Mouse (Mus musculus) gastrocnemius, adult 8-10 months (tissue): ENCODE data around the gene Igf2bp1. TPM values are rescaled to one million over a fixed set of nuclear protein-coding genes. Genes with fewer than 3 reads are reported as not detected.

Source experiments
- DNase-seq, 2 experiments: peaks; one replicate each; pipeline ENCODE4 v3.0.0; 2022; ENCODE audit warnings: low spot score in 2 of 2
- total RNA-seq, 4 experiments: library from RNA; stranded (reverse); gene quantifications; 2 replicates each; pipeline ENCODE4 v1.2.4; 2022

Igf2bp1 gene
- total RNA-seq, 4 experiments from 2014 or later = not detected

- DNase-seq = no peak
Observed at GRCm38 (mm10) chr11:96007516-96008235, 1.9 kb upstream of the Igf2bp1 start.

GRCm38 (mm10) chr11:96006852-96007515, 1.2 kb upstream of the Igf2bp1 start:
- no peak for DNase-seq

DNA sequence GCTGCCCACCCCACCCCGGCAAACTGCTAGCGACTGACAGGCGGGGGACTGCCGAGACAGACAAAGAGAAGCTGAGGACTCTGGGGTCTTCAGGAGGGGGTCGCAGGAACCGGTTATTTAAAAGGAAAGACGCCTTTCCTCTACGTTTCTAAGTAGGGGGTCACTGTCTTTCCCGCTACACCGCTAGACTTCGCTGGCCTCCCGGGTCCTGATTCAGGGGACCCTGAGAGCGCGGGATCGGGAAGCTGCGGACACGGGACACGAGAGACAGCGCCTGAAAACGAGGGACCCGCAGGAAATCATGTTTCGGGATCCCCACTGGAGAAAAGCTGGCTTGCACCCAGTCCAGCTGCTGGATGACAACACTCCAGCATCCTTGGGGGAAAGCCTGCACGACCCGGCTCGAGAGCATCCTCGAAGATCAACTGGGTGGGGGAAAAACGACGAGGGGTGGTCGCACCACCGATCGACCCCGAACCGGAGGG, 669 bp upstream of the Igf2bp1 start:
- no peak for DNase-seq

DNA sequence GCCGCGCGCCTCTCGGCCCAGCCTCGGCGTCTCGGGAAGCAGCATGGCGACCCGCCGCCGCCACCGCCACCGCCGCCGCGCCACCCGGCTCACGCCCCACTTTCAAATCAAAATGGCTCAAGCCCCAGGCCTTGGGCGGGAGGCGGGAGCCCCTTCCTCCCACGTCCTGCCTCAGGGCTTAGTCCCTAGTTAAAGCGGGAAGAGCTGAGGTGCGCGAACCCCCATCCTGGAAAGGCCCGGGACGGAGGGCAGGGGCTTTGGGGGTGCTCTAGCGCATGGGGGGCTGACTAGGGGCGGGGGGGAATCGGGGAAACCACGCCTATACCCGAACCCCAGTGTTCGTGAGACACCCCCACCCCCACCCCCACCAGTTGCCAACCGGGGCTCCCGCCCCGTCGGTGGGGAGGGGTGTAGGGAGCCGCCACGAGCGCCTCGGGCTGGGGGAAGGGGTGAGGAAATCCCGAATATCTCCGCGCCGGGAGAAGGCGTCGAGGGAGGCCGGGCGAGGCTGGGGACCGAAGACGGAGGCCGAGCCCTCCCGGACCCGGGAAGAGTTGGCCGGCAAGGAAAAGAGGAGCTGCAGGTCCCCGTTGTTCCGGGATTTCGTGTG, 842 bp downstream of the Igf2bp1 start:
- DNase-seq = no peak

GRCm38 (mm10) chr11:96003969-96004792, 1.6 kb downstream of the Igf2bp1 start:
- DNase-seq = no peak

DNA sequence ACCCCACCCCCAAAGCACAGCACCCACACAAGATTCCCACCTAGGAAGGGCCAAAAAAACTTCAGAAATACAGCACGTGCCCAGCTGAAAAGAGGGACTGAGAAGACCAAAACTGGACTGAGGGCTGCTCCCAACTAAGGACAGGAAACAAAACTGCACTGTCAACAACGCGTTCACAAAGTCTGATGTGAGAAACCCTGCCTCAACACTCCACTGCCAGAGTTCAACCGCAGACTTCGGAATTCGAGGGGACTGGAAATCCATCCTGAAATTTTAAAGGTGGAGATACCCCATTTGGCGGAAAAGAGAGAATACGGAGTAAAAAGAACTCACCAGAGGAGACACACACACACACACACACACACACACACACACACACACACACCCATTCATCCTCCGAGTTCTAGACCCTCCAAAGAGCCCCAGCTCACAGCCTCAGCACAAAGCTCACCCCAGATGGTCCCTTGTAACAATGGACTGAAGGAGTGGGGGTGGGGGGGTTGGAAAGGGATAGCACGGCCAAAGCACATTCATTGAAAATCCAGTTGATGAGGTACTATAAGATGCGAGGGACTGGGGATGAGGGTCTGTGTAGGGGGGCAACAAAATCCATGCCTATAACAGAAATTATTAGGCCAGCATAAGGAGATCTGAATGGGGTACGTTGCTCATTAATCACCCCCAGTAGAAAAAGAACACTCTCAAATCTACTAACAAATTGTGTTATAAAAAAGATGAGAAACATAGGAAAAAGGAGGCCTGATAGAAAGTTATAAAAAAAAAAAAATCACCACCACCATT, 2.4 kb downstream of the Igf2bp1 start:
- no peak for DNase-seq

GRCm38 (mm10) chr11:95994151-95994550, 11.6 kb downstream of the Igf2bp1 start:
- DNase-seq = no peak

GRCm38 (mm10) chr11:95990886-95991708, 14.6 kb downstream of the Igf2bp1 start:
- DNase-seq = no peak

GRCm38 (mm10) chr11:95990431-95990830, 15.3 kb downstream of the Igf2bp1 start:
- no peak for DNase-seq

DNA sequence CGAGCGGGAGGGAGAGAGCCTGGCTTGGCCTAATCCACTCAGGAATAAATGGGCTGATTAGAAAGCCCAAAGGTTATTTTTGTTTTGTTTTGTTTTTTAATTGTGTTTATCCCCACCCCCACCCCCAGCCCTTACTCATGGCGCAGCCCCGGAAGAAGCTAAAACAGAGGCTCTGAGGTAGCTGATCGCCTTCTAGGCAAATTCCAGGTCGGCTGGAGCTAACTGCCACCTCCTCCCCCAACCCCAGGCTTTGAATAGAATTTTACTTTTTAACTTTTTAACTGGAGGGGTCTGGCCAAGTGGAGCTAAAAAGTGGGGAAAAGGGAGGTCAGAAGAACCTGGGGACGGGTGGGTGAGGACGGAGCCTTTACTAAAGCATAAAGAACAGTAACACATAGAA, 15.9 kb downstream of the Igf2bp1 start:
- DNase-seq = no peak

DNA sequence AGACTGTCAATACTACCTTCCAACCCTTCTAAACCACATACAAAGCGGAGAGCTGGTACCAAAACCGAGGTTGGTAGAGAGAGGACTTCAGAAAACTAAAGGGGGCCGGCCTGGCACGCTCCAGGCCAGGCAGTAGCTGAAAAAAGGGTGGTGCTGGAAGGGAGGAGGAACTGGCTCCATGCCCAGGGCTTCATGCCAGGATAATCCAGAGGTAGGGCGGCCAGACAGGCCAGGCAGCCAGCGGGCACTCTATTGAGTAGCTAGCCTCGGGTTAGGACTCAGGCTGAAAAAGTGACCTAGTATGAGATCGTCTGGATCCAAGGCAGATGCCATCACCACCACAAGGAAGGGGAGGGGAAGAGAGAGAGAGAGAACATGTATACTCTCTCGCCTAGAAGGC, 17.2 kb downstream of the Igf2bp1 start:
- DNase-seq = no peak

- DNase-seq = no peak
Observed at GRCm38 (mm10) chr11:95987854-95988447, 17.8 kb downstream of the Igf2bp1 start.

DNA sequence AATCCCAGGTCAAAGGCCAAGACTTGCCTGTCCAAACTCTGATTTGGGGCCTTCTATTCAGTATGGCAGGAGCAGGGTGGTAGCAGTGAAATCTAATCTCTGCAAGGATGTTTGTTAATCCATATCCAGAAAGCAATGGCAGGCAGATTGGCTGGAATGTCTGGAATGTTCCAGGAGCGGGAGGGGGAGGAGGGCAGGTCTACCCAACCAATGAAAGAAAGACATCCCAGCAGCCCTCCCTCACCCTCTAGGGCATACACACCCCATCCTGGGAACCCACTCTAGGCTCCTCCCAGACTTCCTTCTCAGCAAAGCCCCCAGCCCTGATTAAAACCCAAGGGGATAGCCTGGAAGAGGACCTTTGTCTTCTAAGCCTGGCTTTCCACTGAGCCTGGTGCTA, 23.3 kb downstream of the Igf2bp1 start:
- no peak for DNase-seq

DNA sequence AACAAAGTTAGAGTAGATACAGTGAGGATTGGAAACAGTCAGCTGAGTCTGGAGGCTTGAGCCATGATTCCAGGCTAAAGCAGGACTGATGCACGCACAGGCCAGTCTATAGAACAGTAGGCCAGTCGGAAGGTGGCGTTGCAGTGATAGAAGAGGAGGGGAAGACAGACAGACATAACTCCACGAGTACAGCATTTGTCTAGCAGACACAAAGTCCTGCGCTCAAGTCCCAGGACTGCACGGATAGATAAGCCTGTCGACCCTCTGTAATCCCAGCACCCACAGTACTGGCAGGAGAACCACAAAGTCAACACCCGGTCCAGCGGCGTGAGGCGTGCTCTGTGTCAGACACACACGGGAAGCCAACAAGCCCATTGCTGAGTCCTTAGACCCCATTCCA, 23.9 kb downstream of the Igf2bp1 start:
- no peak for DNase-seq

- DNase-seq = no peak
Observed at GRCm38 (mm10) chr11:95980762-95981418, 24.9 kb downstream of the Igf2bp1 start.

DNA sequence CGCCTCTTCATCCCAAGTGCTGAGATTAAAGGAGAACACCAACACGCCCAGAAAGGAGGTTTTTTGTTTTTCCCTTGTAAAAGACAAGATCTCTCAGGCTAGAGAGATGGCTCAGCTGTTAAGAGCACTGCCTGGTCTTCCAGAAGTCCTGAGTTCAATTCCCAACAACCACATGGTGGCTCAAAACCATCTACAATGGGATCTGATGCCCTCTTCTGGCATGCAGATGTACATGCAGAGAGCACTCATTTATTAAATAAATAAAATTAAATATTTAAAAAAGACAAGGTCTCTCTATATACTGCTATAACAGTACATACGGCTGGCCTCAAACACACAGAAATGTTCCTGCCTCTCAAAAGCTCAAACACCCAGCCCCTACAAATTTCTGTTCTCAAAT, 27.3 kb downstream of the Igf2bp1 start:
- no peak for DNase-seq

DNA sequence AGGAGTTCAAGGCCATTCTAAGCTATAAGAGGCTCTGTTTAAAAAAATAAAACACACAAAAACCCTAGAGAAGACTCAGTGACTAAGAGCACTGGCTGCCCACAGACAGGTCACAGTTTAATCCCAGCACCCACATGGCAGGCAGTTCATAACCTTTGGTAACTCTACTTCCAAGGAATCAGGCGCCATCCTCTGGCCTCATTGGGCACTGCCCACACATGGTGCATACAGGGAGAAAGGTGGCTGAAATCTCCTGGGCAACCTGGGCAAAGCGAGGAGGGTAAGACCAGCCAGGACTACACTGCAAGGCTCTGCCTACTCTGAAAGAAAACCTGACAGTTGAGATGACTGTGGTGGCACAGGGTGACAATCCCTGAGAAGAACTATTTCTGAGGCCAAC, 29.4 kb downstream of the Igf2bp1 start:
- DNase-seq = no peak

GRCm38 (mm10) chr11:95975694-95976093, 30.0 kb downstream of the Igf2bp1 start:
- no peak for DNase-seq

DNA sequence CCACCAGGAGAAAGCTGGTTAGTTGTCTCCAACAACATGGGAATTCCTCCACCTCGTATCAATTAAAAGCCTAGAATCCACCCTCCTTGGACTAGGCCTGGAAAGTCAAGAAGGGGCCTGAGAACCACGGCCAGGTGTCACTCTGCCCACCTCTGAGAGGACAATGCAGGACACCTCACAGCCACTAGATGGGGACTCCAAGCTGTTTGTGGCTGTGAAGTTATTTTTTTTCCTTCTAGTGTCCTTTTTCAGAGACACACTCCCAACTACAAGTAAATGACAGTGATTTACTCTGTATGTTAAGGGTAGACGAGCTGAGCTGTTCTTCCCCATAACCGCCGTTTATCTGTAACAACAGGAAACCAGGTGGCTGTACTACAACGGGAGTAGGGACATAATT, 32.6 kb downstream of the Igf2bp1 start:
- DNase-seq = no peak
